Mouse (Mus musculus): ENCODE results near the gene Sfxn2. TPM values are rescaled to one million over a fixed set of nuclear protein-coding genes. Genes with fewer than 3 reads are reported as not detected.

The Sfxn2 gene
- polyA plus RNA-seq, 1 experiment from 2014 or later = 18.4 TPM

- ATAC-seq (0 out of 2 replicates have a peak, but pooled peaks have one; percentile 10), DNase-seq (ENCODE audit: low spot score) (peak; percentile 53)
- WGBS = 22% methylated on average over 10 of the region's 10 CpGs
These were observed 41.0 kb upstream of the Sfxn2 start for GRCm38 (mm10) chr19:46532031-46532688.

GRCm38 (mm10) chr19:46533066-46533465 is 40.1 kb upstream of the Sfxn2 start:
- H3K4me2 ChIP-seq (replicated peaks; ENCODE audit: low read depth, low read length) = no peak overlapping the region

More at GRCm38 (mm10) chr19:46532031-46532688, 41.0 kb upstream of the Sfxn2 start:
- Histone ChIP-seq H3K4me2 (replicated peaks; ENCODE audit: low read depth, low read length) (peak overlapping the region; percentile 27), H3K4me3 (ENCODE audit: low read depth, low read length) (no peak overlapping the region), H3K9me3 (ENCODE audit: low read length) (no peaks in the 10 kb centered on the region), H3K27ac (ENCODE audit: low read length) (peak overlapping the region; percentile 71), H3K4me1 (ENCODE audit: insufficient read depth, low read depth, low read length) (peaks cover 46% of the 10 kb centered on the region), H3K9ac (replicated peaks; ENCODE audit: low read depth) (no peak overlapping the region), H3K27me3 (replicated peaks; ENCODE audit: insufficient read depth, low read length) (no peaks in the 10 kb centered on the region), H3K36me3 (ENCODE audit: insufficient read depth, low read length) (no peaks in the 10 kb centered on the region; the same call in 1 of the 2 replicates)
- TF ChIP-seq CTCF (IDR thresholded peaks at IDR 0.05) = peak; percentile 32
- no peak for TF ChIP-seq EP300 (IDR thresholded peaks at IDR 0.05)

GRCm38 (mm10) chr19:46533525-46533924 is 39.6 kb upstream of the Sfxn2 start:
- no peaks in the 10 kb centered on the region for H3K27me3 ChIP-seq (replicated peaks; ENCODE audit: insufficient read depth, low read length)
- H3K27ac ChIP-seq (ENCODE audit: low read length) = peak overlapping the region; percentile 43
- H3K9ac ChIP-seq (replicated peaks; ENCODE audit: low read depth) = no peak overlapping the region
- TF ChIP-seq EP300 (IDR thresholded peaks at IDR 0.05) (no peak), CTCF (IDR thresholded peaks at IDR 0.05) (no peak)
- H3K4me1 ChIP-seq (ENCODE audit: insufficient read depth, low read depth, low read length) = peaks cover 42% of the 10 kb centered on the region
- 72% methylated on average over 5 of the region's 5 CpGs for WGBS
- DNase-seq (ENCODE audit: low spot score) (no peak), ATAC-seq (no peak)
- H3K4me2 ChIP-seq (replicated peaks; ENCODE audit: low read depth, low read length) = no peak overlapping the region
- no peaks in the 10 kb centered on the region for H3K9me3 ChIP-seq (ENCODE audit: low read length)
- no peak overlapping the region for H3K4me3 ChIP-seq (ENCODE audit: low read depth, low read length)
- H3K36me3 ChIP-seq (ENCODE audit: insufficient read depth, low read length) = no peaks in the 10 kb centered on the region; the same call in 1 of the 2 replicates

More at GRCm38 (mm10) chr19:46533066-46533465, 40.1 kb upstream of the Sfxn2 start:
- Histone ChIP-seq H3K9ac (replicated peaks; ENCODE audit: low read depth) (no peak overlapping the region), H3K4me3 (ENCODE audit: low read depth, low read length) (no peak overlapping the region), H3K9me3 (ENCODE audit: low read length) (no peaks in the 10 kb centered on the region), H3K27me3 (replicated peaks; ENCODE audit: insufficient read depth, low read length) (no peaks in the 10 kb centered on the region), H3K36me3 (ENCODE audit: insufficient read depth, low read length) (no peaks in the 10 kb centered on the region; the same call in 1 of the 2 replicates), H3K27ac (ENCODE audit: low read length) (peak overlapping the region; percentile 71), H3K4me1 (ENCODE audit: insufficient read depth, low read depth, low read length) (peaks cover 46% of the 10 kb centered on the region)
- ATAC-seq = no peak
- TF ChIP-seq EP300 (IDR thresholded peaks at IDR 0.05) (no peak), CTCF (IDR thresholded peaks at IDR 0.05) (no peak)
- no peak for DNase-seq (ENCODE audit: low spot score)
- 56% methylated on average over 4 of the region's 4 CpGs for WGBS

- Histone ChIP-seq H3K36me3 (ENCODE audit: insufficient read depth, low read length) (no peaks in the 10 kb centered on the region; the same call in 1 of the 2 replicates), H3K27me3 (replicated peaks; ENCODE audit: insufficient read depth, low read length) (no peaks in the 10 kb centered on the region), H3K9ac (replicated peaks; ENCODE audit: low read depth) (no peak overlapping the region), H3K9me3 (ENCODE audit: low read length) (no peaks in the 10 kb centered on the region), H3K4me2 (replicated peaks; ENCODE audit: low read depth, low read length) (no peak overlapping the region), H3K27ac (ENCODE audit: low read length) (no peak overlapping the region), H3K4me1 (ENCODE audit: insufficient read depth, low read depth, low read length) (peaks cover 33% of the 10 kb centered on the region), H3K4me3 (ENCODE audit: low read depth, low read length) (no peak overlapping the region)
- DNase-seq (ENCODE audit: low spot score) (no peak), ATAC-seq (no peak)
- TF ChIP-seq CTCF (IDR thresholded peaks at IDR 0.05) (no peak), EP300 (IDR thresholded peaks at IDR 0.05) (no peak)
- 49% methylated on average over 6 of the region's 6 CpGs for WGBS
These were observed 38.5 kb upstream of the Sfxn2 start for GRCm38 (mm10) chr19:46534542-46535098.

GRCm38 (mm10) chr19:46537357-46537756 is 35.8 kb upstream of the Sfxn2 start:
- Histone ChIP-seq H3K27me3 (replicated peaks; ENCODE audit: insufficient read depth, low read length) (no peaks in the 10 kb centered on the region), H3K4me2 (replicated peaks; ENCODE audit: low read depth, low read length) (no peak overlapping the region), H3K4me3 (ENCODE audit: low read depth, low read length) (no peak overlapping the region), H3K9ac (replicated peaks; ENCODE audit: low read depth) (no peak overlapping the region), H3K27ac (ENCODE audit: low read length) (no peak overlapping the region), H3K4me1 (ENCODE audit: insufficient read depth, low read depth, low read length) (peaks cover 10% of the 10 kb centered on the region; the same call in 1 of the 2 replicates), H3K36me3 (ENCODE audit: insufficient read depth, low read length) (no peaks in the 10 kb centered on the region; the same call in 1 of the 2 replicates), H3K9me3 (ENCODE audit: low read length) (no peaks in the 10 kb centered on the region)
- WGBS = 92% methylated on average over 9 of the region's 9 CpGs
- DNase-seq (ENCODE audit: low spot score) = no peak
- ATAC-seq = no peak
- TF ChIP-seq EP300 (IDR thresholded peaks at IDR 0.05) (no peak), CTCF (IDR thresholded peaks at IDR 0.05) (no peak)

- no peak overlapping the region for H3K27ac ChIP-seq (ENCODE audit: low read length)
- peak; percentile 86 for ATAC-seq
- H3K4me1 ChIP-seq (ENCODE audit: insufficient read depth, low read depth, low read length) = peaks cover 5% of the 10 kb centered on the region; the same call in 1 of the 2 replicates
- H3K9me3 ChIP-seq (ENCODE audit: low read length) = no peaks in the 10 kb centered on the region
- DNase-seq (ENCODE audit: low spot score) = peak; percentile 79
- no peak overlapping the region for H3K4me2 ChIP-seq (replicated peaks; ENCODE audit: low read depth, low read length)
- no peak overlapping the region for H3K9ac ChIP-seq (replicated peaks; ENCODE audit: low read depth)
- H3K36me3 ChIP-seq (ENCODE audit: insufficient read depth, low read length) = no peaks in the 10 kb centered on the region; the same call in 1 of the 2 replicates
- WGBS = 75% methylated on average over 6 of the region's 6 CpGs
- no peak overlapping the region for H3K4me3 ChIP-seq (ENCODE audit: low read depth, low read length)
- H3K27me3 ChIP-seq (replicated peaks; ENCODE audit: insufficient read depth, low read length) = no peaks in the 10 kb centered on the region
- peak; percentile 74 for TF ChIP-seq CTCF (IDR thresholded peaks at IDR 0.05)
- no peak for TF ChIP-seq EP300 (IDR thresholded peaks at IDR 0.05)
These were observed 35.0 kb upstream of the Sfxn2 start for GRCm38 (mm10) chr19:46538213-46538612.

Measured in lung, postnatal 0 days (tissue).